Mouse (Mus musculus): ENCODE measurements around the gene Tmem223. TPM values are rescaled to one million over a fixed set of nuclear protein-coding genes. Genes with fewer than 3 reads are reported as not detected.

The Tmem223 gene
- polyA plus RNA-seq, 1 experiment: 238 TPM

- no peak for DNase-seq
- H3K27me3 ChIP-seq (replicated peaks; ENCODE audit: control insufficient read depth, insufficient read depth, low read length): no peaks in the 10 kb centered on the region
- TF ChIP-seq POLR2A (IDR thresholded peaks at IDR 0.05; ENCODE audit: low read depth, low read length): no peak
- TF ChIP-seq CTCF (conservative IDR thresholded peaks at IDR 0.05; ENCODE audit: insufficient read depth, insufficient read length, low read depth, low read length): no peak
- H3K4me3 ChIP-seq (ENCODE audit: insufficient read depth, low read depth, low read length): no peak overlapping the region
- 96% methylated on average over 2 of the region's 2 CpGs for WGBS
- peaks cover 2% of the 10 kb centered on the region; the same call in 1 of the 2 replicates for H3K4me1 ChIP-seq (ENCODE audit: control insufficient read depth, insufficient read depth, low read length)
- peaks cover 6% of the 10 kb centered on the region; the same call in 1 of the 2 replicates for H3K36me3 ChIP-seq (ENCODE audit: control insufficient read depth, insufficient read depth, low read length)
- no peak overlapping the region for H3K27ac ChIP-seq (ENCODE audit: insufficient read depth, low read depth, low read length)
Observed at GRCm38 (mm10) chr19:8760757-8761156, 10.0 kb upstream of the Tmem223 start.

- WGBS: 86% methylated on average over 4 of the region's 4 CpGs
- H3K4me1 ChIP-seq (ENCODE audit: control insufficient read depth, insufficient read depth, low read length): no peaks in the 10 kb centered on the region
- no peaks in the 10 kb centered on the region for H3K27me3 ChIP-seq (replicated peaks; ENCODE audit: control insufficient read depth, insufficient read depth, low read length)
- no peak for DNase-seq
- no peak for TF ChIP-seq CTCF (conservative IDR thresholded peaks at IDR 0.05; ENCODE audit: insufficient read depth, insufficient read length, low read depth, low read length)
- TF ChIP-seq POLR2A (IDR thresholded peaks at IDR 0.05; ENCODE audit: low read depth, low read length): no peak
- peaks cover 8% of the 10 kb centered on the region for H3K36me3 ChIP-seq (ENCODE audit: control insufficient read depth, insufficient read depth, low read length)
- H3K27ac ChIP-seq (ENCODE audit: insufficient read depth, low read depth, low read length): no peak overlapping the region
- H3K4me3 ChIP-seq (ENCODE audit: insufficient read depth, low read depth, low read length): no peak overlapping the region
Observed at GRCm38 (mm10) chr19:8763276-8763675, 7.5 kb upstream of the Tmem223 start.

GRCm38 (mm10) chr19:8765562-8765961 lies 5.2 kb upstream of the Tmem223 start:
- 98% methylated on average over 9 of the region's 9 CpGs for WGBS
- DNase-seq: no peak
- H3K27ac ChIP-seq (ENCODE audit: insufficient read depth, low read depth, low read length): no peak overlapping the region

GRCm38 (mm10) chr19:8772996-8773395 lies 2.2 kb downstream of the Tmem223 start:
- Histone ChIP-seq H3K36me3 (ENCODE audit: control insufficient read depth, insufficient read depth, low read length) (no peaks in the 10 kb centered on the region; the same call in 1 of the 2 replicates), H3K27me3 (replicated peaks; ENCODE audit: control insufficient read depth, insufficient read depth, low read length) (no peaks in the 10 kb centered on the region), H3K4me1 (ENCODE audit: control insufficient read depth, insufficient read depth, low read length) (peaks cover 17% of the 10 kb centered on the region; the same call in 1 of the 2 replicates), H3K27ac (ENCODE audit: insufficient read depth, low read depth, low read length) (no peak overlapping the region), H3K4me3 (ENCODE audit: insufficient read depth, low read depth, low read length) (peak overlapping the region; percentile 30; the same call in 1 of the 2 replicates)
- no peak for DNase-seq
- TF ChIP-seq POLR2A (IDR thresholded peaks at IDR 0.05; ENCODE audit: low read depth, low read length) (no peak), CTCF (conservative IDR thresholded peaks at IDR 0.05; ENCODE audit: insufficient read depth, insufficient read length, low read depth, low read length) (no peak)
- 68% methylated on average over 5 of the region's 5 CpGs for WGBS

More at GRCm38 (mm10) chr19:8765562-8765961, 5.2 kb upstream of the Tmem223 start:
- no peaks in the 10 kb centered on the region for H3K27me3 ChIP-seq (replicated peaks; ENCODE audit: control insufficient read depth, insufficient read depth, low read length)
- H3K36me3 ChIP-seq (ENCODE audit: control insufficient read depth, insufficient read depth, low read length): peaks cover 8% of the 10 kb centered on the region
- peaks cover 4% of the 10 kb centered on the region; the same call in 1 of the 2 replicates for H3K4me1 ChIP-seq (ENCODE audit: control insufficient read depth, insufficient read depth, low read length)
- no peak overlapping the region for H3K4me3 ChIP-seq (ENCODE audit: insufficient read depth, low read depth, low read length)
- TF ChIP-seq CTCF (conservative IDR thresholded peaks at IDR 0.05; ENCODE audit: insufficient read depth, insufficient read length, low read depth, low read length) (no peak), POLR2A (IDR thresholded peaks at IDR 0.05; ENCODE audit: low read depth, low read length) (no peak)

GRCm38 (mm10) chr19:8773409-8773808 lies 2.6 kb downstream of the Tmem223 start:
- DNase-seq: no peak
- no peaks in the 10 kb centered on the region for H3K27me3 ChIP-seq (replicated peaks; ENCODE audit: control insufficient read depth, insufficient read depth, low read length)
- no peak for TF ChIP-seq POLR2A (IDR thresholded peaks at IDR 0.05; ENCODE audit: low read depth, low read length)
- no peak for TF ChIP-seq CTCF (conservative IDR thresholded peaks at IDR 0.05; ENCODE audit: insufficient read depth, insufficient read length, low read depth, low read length)
- peaks cover 17% of the 10 kb centered on the region; the same call in 1 of the 2 replicates for H3K4me1 ChIP-seq (ENCODE audit: control insufficient read depth, insufficient read depth, low read length)
- no peaks in the 10 kb centered on the region; the same call in 1 of the 2 replicates for H3K36me3 ChIP-seq (ENCODE audit: control insufficient read depth, insufficient read depth, low read length)
- H3K27ac ChIP-seq (ENCODE audit: insufficient read depth, low read depth, low read length): no peak overlapping the region
- peak overlapping the region; percentile 30; the same call in 1 of the 2 replicates for H3K4me3 ChIP-seq (ENCODE audit: insufficient read depth, low read depth, low read length)
- 35% methylated on average over 6 of the region's 6 CpGs for WGBS

- H3K4me1 ChIP-seq (ENCODE audit: control insufficient read depth, insufficient read depth, low read length): peaks cover 17% of the 10 kb centered on the region; the same call in 1 of the 2 replicates
- peak; percentile 97 for DNase-seq
- no peaks in the 10 kb centered on the region for H3K27me3 ChIP-seq (replicated peaks; ENCODE audit: control insufficient read depth, insufficient read depth, low read length)
- TF ChIP-seq POLR2A (IDR thresholded peaks at IDR 0.05; ENCODE audit: low read depth, low read length): peak; percentile 70
- TF ChIP-seq CTCF (conservative IDR thresholded peaks at IDR 0.05; ENCODE audit: insufficient read depth, insufficient read length, low read depth, low read length): no peak
- H3K27ac ChIP-seq (ENCODE audit: insufficient read depth, low read depth, low read length): peak within 1 kb of the TSS; percentile 87
- under 1% methylated on average over 68 of the region's 68 CpGs for WGBS
- H3K4me3 ChIP-seq (ENCODE audit: insufficient read depth, low read depth, low read length): peak within 1 kb of the TSS; percentile 99
- H3K36me3 ChIP-seq (ENCODE audit: control insufficient read depth, insufficient read depth, low read length): no peaks in the 10 kb centered on the region
Observed at GRCm38 (mm10) chr19:8774086-8774835, 3.5 kb downstream of the Tmem223 start, which contains the start of gene Tmem179b. Tmem179b (minus strand) TSS chr19:8774467.

- Histone ChIP-seq H3K4me3 (ENCODE audit: insufficient read depth, low read depth, low read length) (peak overlapping the region; percentile 99), H3K4me1 (ENCODE audit: control insufficient read depth, insufficient read depth, low read length) (peaks cover 17% of the 10 kb centered on the region; the same call in 1 of the 2 replicates), H3K27ac (ENCODE audit: insufficient read depth, low read depth, low read length) (peak overlapping the region; percentile 87), H3K27me3 (replicated peaks; ENCODE audit: control insufficient read depth, insufficient read depth, low read length) (no peaks in the 10 kb centered on the region), H3K36me3 (ENCODE audit: control insufficient read depth, insufficient read depth, low read length) (no peaks in the 10 kb centered on the region)
- peak; percentile 21 for DNase-seq
- TF ChIP-seq POLR2A (IDR thresholded peaks at IDR 0.05; ENCODE audit: low read depth, low read length) (no peak), CTCF (conservative IDR thresholded peaks at IDR 0.05; ENCODE audit: insufficient read depth, insufficient read length, low read depth, low read length) (no peak)
- 2% methylated on average over 20 of the region's 20 CpGs for WGBS
Observed at GRCm38 (mm10) chr19:8774951-8775421, 4.2 kb downstream of the Tmem223 start.

All from kidney, adult 2 months (tissue).